Mouse (Mus musculus): ENCODE data around the gene 1190005I06Rik.

- no peak for TF ChIP-seq POLR2A (IDR thresholded peaks at IDR 0.05; ENCODE audit: control insufficient read depth, low read depth, low read length)
- no peak for TF ChIP-seq CTCF (IDR thresholded peaks at IDR 0.05; ENCODE audit: control insufficient read depth, insufficient read depth, insufficient replicate concordance, low read depth, low read length)
These were observed 32.9 kb downstream of the 1190005I06Rik start for GRCm38 (mm10) chr8:120614491-120614890.
